ENCODE assay signal across 16 mouse cellular contexts in genomic region chr10:8525354-8525753, GRCm38 (mm10).
"Had no signal": no experiment of that assay in that cellular context is flagged by ENCODE, and none has a peak within 500 bp of the region (broad histone marks: within the 10 kb centered on the region; RNA-seq: fewer than 3 reads in every experiment).

No protein-coding gene starts in this region.

- DNase-seq: retina, postnatal 1 day; right cerebral cortex, adult 18-20 months; right cerebral cortex, postnatal 14 days; right cerebral cortex, postnatal 25 days; right cerebral cortex, postnatal 4 days; spleen, adult 18-20 months; thymus, adult 18-20 months; thymus, adult 2 months; thymus, postnatal 14 days; thymus, postnatal 25 days; thymus, postnatal 36 days; thymus, postnatal 4 days had no signal

- H3K9ac ChIP-seq: neural tube, embryonic 13.5 days; neural tube, embryonic 15.5 days; stomach, embryonic 15.5 days had no signal

- H3K4me2 ChIP-seq: neural tube, embryonic 13.5 days; neural tube, embryonic 15.5 days; stomach, embryonic 15.5 days had no signal

- H3K27ac ChIP-seq: neural tube, embryonic 13.5 days; neural tube, embryonic 15.5 days; stomach, embryonic 15.5 days; stomach, postnatal 0 days had no signal

- H3K36me3 ChIP-seq: neural tube, embryonic 13.5 days; neural tube, embryonic 15.5 days; stomach, embryonic 15.5 days had no signal

- H3K9me3 ChIP-seq: neural tube, embryonic 13.5 days; neural tube, embryonic 15.5 days; stomach, embryonic 15.5 days had no signal

- H3K27me3 ChIP-seq: neural tube, embryonic 13.5 days; stomach, embryonic 15.5 days had no signal

- H3K4me3 ChIP-seq: neural tube, embryonic 13.5 days; neural tube, embryonic 15.5 days; stomach, embryonic 15.5 days had no signal
